Mouse (Mus musculus) heart, embryonic 12.5 days (tissue): ENCODE measurements at regions not wholly inside any gene's neighbourhood (a gene's known extent, or its start where the extent isn't known, plus 50 kb on each side); places are given as distances from the start of the nearest gene placed in this dataset.

Experiments used
- ATAC-seq: fragments of 200-750 bp; cut with Nextera tagmentation; 2 replicates; pipeline ENCODE4 v1.8.0; 2017; ENCODE audit warnings: moderate TSS enrichment, moderate library complexity; ENCODE audit not compliant: insufficient number of reproducible peaks, low FRiP score
- H3K27ac ChIP-seq: fragments of 300-500 bp; sonication (generic); 2 replicates; pipeline ENCODE4 v1.5.1; 2016; ENCODE audit warnings: mild to moderate bottlenecking, moderate library complexity; ENCODE audit not compliant: poor library complexity, severe bottlenecking
- H3K27me3 ChIP-seq: fragments of 300-500 bp; sonication (generic); replicated peaks from 2 replicates; pipeline ENCODE4 v1.6.1; 2016; ENCODE audit warnings: mild to moderate bottlenecking, moderate library complexity
- H3K36me3 ChIP-seq: fragments of 300-500 bp; sonication (generic); 2 replicates; pipeline ENCODE4 v1.6.1; 2016; ENCODE audit warnings: mild to moderate bottlenecking, moderate library complexity
- H3K4me1 ChIP-seq: fragments of 300-500 bp; sonication (generic); replicated peaks from 2 replicates; pipeline ENCODE4 v1.6.1; 2016; ENCODE audit warnings: mild to moderate bottlenecking
- H3K4me2 ChIP-seq: fragments of 300-500 bp; sonication (generic); 2 replicates; pipeline ENCODE4 v1.6.1; 2016; ENCODE audit warnings: mild to moderate bottlenecking, moderate library complexity
- H3K4me3 ChIP-seq: fragments of 300-500 bp; sonication (generic); 2 replicates; pipeline ENCODE4 v1.5.1; 2016; ENCODE audit warnings: mild to moderate bottlenecking
- H3K9ac ChIP-seq: fragments of 300-500 bp; sonication (generic); 2 replicates; pipeline ENCODE4 v1.6.1; 2016; ENCODE audit warnings: mild to moderate bottlenecking, moderate library complexity
- H3K9me3 ChIP-seq: fragments of 300-500 bp; sonication (generic); replicated peaks from 2 replicates; pipeline ENCODE4 v1.6.1; 2016; ENCODE audit warnings: mild to moderate bottlenecking, moderate library complexity
- WGBS: fragments of 180-500 bp; shearing (Covaris S2); methylation state at CpG from one replicate; pipeline ENCODE4 v1.1.7; 2016; 5-methylcytosine and 5-hydroxymethylcytosine counted together

DNA sequence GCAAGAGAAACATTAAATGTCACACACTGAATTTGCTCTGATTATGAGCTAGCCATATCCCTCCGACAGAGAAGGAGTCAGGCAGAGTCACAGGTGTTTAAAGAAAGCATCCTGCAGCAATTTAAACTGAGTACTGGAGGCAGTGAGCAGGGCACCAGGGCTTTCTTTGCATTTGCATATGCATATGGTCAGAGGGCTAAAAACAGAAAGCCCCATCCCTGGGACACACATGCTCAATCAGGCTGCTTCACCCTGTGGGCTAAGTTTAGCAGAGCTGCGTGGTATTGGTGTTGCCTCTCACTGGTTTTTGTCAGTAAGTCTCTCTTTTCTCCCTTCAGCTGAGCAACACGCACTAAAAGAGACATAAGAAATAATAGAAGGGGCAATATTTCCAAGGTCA is 289.9 kb upstream of the Rps6ka3 start:
- Histone ChIP-seq H3K9me3 (no peaks in the 10 kb centered on the region), H3K27ac (no peak overlapping the region), H3K4me2 (no peak overlapping the region), H3K36me3 (no peaks in the 10 kb centered on the region), H3K4me1 (no peaks in the 10 kb centered on the region), H3K4me3 (no peak overlapping the region), H3K9ac (no peak overlapping the region), H3K27me3 (0 out of 2 replicates have a peak, but pooled peaks cover 2% of the 10 kb centered on the region)
- ATAC-seq = no peak
- WGBS = 41% methylated on average over 3 of the region's 3 CpGs

DNA sequence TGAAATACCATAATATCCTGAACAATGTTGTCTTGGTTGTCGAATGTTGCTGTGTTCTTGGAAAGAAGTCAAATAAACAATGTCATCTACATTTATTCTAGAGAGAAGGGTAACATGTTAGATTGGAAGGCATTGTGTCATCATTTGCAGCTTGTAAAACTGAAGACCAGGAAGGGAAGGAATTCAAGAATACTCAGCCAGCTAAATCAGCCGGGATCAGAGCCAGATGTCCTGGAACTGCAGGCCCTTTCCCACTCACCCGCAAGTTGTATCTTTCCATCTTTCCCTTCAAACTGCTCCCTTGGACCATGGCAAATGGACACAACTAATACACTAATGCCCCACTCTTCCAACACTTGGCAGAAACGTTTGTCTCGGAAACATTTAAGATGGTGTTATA is 288.7 kb upstream of the Rps6ka3 start:
- no peaks in the 10 kb centered on the region for H3K9me3 ChIP-seq
- H3K36me3 ChIP-seq = no peaks in the 10 kb centered on the region
- ATAC-seq = no peak
- 51% methylated on average over 5 of the region's 5 CpGs for WGBS
- H3K4me3 ChIP-seq = no peak overlapping the region
- no peak overlapping the region for H3K9ac ChIP-seq
- no peak overlapping the region for H3K4me2 ChIP-seq
- no peak overlapping the region for H3K27ac ChIP-seq
- H3K27me3 ChIP-seq = 0 out of 2 replicates have a peak, but pooled peaks cover 2% of the 10 kb centered on the region
- H3K4me1 ChIP-seq = no peaks in the 10 kb centered on the region

DNA sequence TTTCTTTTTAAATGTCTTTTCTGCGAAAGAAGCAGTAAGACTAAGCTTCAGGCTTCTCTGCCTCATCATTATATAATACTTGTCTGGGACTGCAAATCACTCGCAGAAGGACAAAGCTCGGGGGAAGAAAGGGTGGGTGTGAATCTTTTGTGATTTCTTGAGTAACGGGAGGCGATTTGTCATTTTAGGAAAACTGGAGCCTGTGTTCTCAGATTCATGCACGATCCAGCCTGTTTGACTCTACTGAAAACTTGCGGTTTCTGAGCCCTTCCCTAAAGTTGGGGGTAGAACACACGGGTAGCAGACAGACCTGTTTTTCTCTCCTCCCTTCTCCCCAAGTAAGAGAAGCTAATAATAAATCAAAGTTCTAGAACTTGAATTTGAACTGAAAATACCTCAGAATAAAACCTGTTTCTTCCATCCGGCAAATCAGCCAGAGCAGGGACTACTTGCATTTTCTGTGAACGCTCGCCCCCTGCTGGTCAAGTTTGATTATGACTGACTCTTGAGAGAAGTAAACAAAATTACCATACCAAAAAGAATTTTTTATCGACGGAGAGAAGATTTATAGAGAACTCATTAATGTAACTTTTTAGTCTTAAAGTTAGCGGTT is 288.2 kb upstream of the Rps6ka3 start:
- H3K9ac ChIP-seq = no peak overlapping the region
- WGBS = 37% methylated on average over 14 of the region's 14 CpGs
- no peaks in the 10 kb centered on the region for H3K4me1 ChIP-seq
- H3K4me2 ChIP-seq = 0 out of 2 replicates have a peak overlapping the region, but pooled peaks have one; percentile 10
- H3K27ac ChIP-seq = no peak overlapping the region
- no peaks in the 10 kb centered on the region for H3K36me3 ChIP-seq
- H3K9me3 ChIP-seq = no peaks in the 10 kb centered on the region
- H3K4me3 ChIP-seq = no peak overlapping the region
- no peak for ATAC-seq
- H3K27me3 ChIP-seq = 0 out of 2 replicates have a peak, but pooled peaks cover 2% of the 10 kb centered on the region

DNA sequence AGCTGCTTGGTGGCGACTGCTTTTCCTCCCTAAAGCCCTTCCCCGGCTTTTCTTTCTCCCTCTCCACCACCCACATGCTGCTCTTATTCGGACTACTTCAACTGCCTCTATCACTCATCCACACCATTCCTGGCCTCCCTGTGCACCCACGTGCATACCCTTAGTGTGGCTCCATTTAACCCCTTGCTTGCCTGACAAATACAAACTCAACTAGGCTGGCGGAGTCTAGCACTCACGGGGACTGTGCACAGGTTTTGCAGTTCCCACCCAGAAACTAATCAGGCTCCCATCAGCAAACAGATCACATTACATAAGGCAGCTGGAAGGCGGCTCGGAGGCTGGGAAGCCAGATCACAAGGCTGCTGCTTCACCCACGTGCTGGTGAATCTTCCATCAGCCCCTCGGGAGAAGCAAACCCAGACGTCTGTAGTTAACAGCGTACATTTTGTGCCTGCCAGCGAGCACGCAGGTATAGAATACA is 287.0 kb upstream of the Rps6ka3 start:
- Histone ChIP-seq H3K36me3 (no peaks in the 10 kb centered on the region), H3K27ac (no peak overlapping the region), H3K27me3 (0 out of 2 replicates have a peak, but pooled peaks cover 2% of the 10 kb centered on the region), H3K9ac (no peak overlapping the region), H3K4me1 (no peaks in the 10 kb centered on the region), H3K9me3 (no peaks in the 10 kb centered on the region), H3K4me3 (peak overlapping the region; percentile 21; the same call in 1 of the 2 replicates), H3K4me2 (peak overlapping the region; percentile 58)
- ATAC-seq = no peak
- 25% methylated on average over 14 of the region's 14 CpGs for WGBS

DNA sequence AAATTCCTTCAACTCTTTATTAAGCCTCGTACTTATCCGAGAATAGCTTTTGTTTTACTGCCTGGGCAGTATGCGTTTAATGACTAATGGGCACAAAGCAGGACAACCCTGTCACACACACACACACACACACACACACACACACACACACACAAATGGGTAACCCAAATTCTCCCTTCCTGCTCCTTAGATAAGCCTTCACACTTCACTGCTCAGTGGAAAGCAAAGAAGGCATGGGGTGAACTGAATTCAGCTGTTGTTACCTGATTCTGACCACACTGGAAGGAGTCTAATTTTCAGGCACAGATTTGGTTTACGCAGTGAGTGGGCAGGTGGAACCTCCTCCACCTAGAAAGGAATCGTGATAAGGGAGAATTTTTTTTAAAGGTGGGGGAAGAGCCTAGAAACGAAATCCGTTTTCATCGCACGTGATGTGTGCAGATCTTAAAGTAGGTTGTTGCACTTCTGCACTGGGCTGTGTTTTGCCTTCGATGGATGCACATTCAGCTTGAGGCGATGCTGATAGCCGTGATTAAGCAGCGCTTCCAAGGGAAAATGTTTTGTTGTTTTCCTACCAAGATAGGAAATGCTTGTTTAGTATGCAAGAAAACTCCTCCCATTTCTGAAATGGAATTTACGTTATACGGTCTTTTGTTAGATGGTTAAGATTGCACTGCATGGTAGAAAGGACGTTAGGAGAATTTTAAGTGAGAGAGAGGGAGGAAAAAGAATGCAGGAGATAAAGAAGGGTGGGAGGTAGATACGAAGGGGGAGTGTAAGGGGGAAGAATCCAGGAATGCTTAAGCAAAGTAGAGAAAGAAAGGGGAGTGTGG is 286.2 kb upstream of the Rps6ka3 start:
- H3K9me3 ChIP-seq = no peaks in the 10 kb centered on the region
- no peak for ATAC-seq
- no peaks in the 10 kb centered on the region for H3K4me1 ChIP-seq
- H3K27ac ChIP-seq = no peak overlapping the region
- H3K36me3 ChIP-seq = no peaks in the 10 kb centered on the region
- WGBS = 40% methylated on average over 17 of the region's 17 CpGs
- peak overlapping the region; percentile 58 for H3K4me2 ChIP-seq
- H3K4me3 ChIP-seq = 0 out of 2 replicates have a peak overlapping the region, but pooled peaks have one; percentile 21
- no peak overlapping the region for H3K9ac ChIP-seq
- 0 out of 2 replicates have a peak, but pooled peaks cover 2% of the 10 kb centered on the region for H3K27me3 ChIP-seq

DNA sequence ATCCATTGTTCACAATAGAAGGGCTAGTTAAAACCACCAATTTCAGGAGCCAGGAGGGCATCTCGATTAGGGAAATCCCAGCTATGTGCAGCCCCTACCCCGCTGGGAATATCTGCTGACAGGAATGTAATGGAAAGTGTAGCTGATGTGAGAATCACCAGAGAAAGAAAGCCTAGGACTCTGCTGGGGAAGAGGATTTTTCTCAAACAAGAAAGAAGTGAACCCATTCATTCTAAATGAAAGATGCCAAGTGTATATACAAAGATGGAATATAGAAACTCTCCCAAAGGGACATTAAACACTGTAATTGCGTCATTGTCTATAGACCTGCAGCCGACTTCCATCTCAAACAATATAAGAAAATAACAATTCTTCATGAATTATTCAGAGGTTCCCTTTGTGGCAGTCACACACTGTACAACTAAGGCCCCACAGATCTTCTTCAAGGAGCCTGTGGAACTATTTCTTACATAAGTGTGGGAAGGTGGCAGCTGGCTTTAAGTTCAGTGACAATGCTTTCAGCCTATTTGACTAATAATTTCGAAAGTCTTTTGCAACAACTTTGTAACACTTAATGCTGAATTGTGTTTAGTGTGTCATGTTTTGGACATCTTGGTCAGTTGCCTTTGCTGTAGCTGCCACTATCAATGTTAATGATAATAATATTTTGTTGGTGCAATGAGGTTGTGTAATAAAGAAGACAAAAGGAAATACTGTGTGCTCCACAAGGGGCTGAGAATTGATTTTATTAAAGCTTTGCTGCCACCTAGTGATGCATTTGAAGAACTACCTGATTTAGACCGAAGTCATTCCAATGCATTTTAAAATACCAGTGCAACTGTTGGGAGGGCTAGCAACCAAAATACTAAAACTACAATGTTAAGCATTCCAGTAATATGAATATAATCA is 285.4 kb upstream of the Rps6ka3 start:
- no peak overlapping the region for H3K9ac ChIP-seq
- peak overlapping the region; percentile 58; the same call in 1 of the 2 replicates for H3K4me2 ChIP-seq
- no peaks in the 10 kb centered on the region for H3K9me3 ChIP-seq
- WGBS = 37% methylated on average over 6 of the region's 6 CpGs
- ATAC-seq = no peak
- no peak overlapping the region for H3K27ac ChIP-seq
- H3K36me3 ChIP-seq = no peaks in the 10 kb centered on the region
- H3K4me3 ChIP-seq = no peak overlapping the region
- no peaks in the 10 kb centered on the region for H3K4me1 ChIP-seq
- 0 out of 2 replicates have a peak, but pooled peaks cover 2% of the 10 kb centered on the region for H3K27me3 ChIP-seq

DNA sequence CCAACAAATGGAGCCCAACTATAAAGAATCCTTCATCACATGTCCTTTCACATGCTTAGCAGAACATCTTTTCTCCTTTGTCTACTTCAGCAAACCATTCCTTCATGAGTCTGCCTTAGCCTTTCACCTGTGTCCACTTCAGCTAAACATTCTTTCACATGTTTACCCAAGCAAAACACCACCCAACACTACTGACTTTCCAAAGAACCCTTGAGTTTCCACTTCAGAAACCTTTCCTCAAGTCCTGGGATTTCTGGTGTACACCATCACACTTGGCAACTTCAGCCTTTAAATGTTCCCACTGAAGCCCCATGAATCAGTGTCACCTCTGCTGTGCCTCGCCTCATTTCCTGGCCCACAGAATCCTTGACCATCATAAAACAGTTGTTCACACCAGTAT is 278.2 kb upstream of the Rps6ka3 start:
- Histone ChIP-seq H3K27me3 (no peaks in the 10 kb centered on the region), H3K4me3 (no peak overlapping the region), H3K4me2 (no peak overlapping the region), H3K9me3 (no peaks in the 10 kb centered on the region), H3K4me1 (no peaks in the 10 kb centered on the region), H3K27ac (no peak overlapping the region), H3K9ac (no peak overlapping the region), H3K36me3 (no peaks in the 10 kb centered on the region)
- 63% methylated on average over 1 of the region's 1 CpGs for WGBS
- ATAC-seq = no peak

DNA sequence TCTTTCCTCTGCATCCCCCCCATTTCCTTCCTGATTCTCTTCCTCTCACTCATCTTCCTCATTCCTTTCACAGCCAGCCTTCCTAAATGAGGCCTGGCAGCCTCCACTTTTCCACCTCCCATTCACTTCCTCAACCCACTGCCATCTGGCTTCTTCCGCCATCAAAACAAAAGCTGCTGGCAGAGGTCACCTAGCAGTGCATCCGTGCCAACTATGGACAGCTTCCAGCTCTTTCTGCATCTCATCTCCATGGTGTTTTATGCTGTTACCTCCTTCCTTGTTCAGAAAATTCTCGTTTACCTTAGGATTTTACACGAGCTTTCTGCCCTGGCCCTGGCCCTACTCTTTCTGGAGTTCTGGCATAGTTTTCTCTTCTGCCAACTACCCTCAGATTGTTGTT is 262.9 kb upstream of the Rps6ka3 start:
- Histone ChIP-seq H3K36me3 (no peaks in the 10 kb centered on the region), H3K4me2 (no peak overlapping the region), H3K27me3 (no peaks in the 10 kb centered on the region), H3K9ac (no peak overlapping the region), H3K4me1 (no peaks in the 10 kb centered on the region), H3K4me3 (no peak overlapping the region), H3K27ac (no peak overlapping the region), H3K9me3 (no peaks in the 10 kb centered on the region)
- no peak for ATAC-seq
- 73% methylated on average over 4 of the region's 4 CpGs for WGBS

DNA sequence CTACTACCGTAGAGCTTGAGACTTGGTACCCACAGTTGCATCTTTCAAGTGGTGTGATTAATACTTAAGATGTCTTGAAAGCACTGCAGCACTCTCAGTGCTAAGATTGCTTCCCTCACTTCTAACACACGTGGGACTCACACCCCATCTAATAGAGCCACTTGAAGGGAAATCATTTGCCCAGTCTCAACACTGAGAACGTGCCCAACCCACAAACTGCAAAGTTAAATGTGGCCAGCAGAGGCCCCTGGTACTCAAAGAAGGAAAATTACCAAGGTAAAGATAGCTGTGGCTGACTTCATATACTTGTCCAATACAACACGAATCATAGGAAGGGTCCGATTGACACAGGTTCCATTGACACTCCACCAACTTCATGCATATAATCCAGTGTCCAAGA is 238.4 kb upstream of the Rps6ka3 start:
- no peak overlapping the region for H3K4me3 ChIP-seq
- 57% methylated on average over 5 of the region's 5 CpGs for WGBS
- no peak overlapping the region for H3K4me2 ChIP-seq
- no peak overlapping the region for H3K27ac ChIP-seq
- no peaks in the 10 kb centered on the region for H3K9me3 ChIP-seq
- H3K9ac ChIP-seq = no peak overlapping the region
- no peak for ATAC-seq
- H3K27me3 ChIP-seq = no peaks in the 10 kb centered on the region
- no peaks in the 10 kb centered on the region for H3K4me1 ChIP-seq
- no peaks in the 10 kb centered on the region for H3K36me3 ChIP-seq

DNA sequence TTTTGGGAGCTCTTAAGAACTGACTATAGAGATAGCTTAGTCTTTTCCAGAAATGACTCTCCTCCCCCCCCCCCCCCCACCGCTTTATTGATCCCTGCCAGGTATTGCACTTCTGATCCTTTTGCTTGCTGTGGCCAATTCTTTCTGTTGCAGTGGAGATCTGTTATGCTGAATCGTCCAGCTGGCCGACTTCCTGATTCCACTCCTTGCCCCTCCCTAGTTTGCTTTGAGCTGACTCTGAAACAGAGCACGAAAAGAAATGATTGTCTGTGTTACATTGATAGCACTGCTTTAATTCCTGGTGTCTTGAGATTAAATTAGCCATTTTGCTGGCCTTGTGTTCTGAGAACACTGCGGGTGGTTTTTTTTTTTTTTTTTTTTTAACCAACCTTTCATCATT is 233.5 kb upstream of the Rps6ka3 start:
- Histone ChIP-seq H3K4me3 (no peak overlapping the region), H3K27ac (no peak overlapping the region), H3K9ac (no peak overlapping the region), H3K4me1 (no peaks in the 10 kb centered on the region), H3K36me3 (no peaks in the 10 kb centered on the region), H3K9me3 (no peaks in the 10 kb centered on the region), H3K27me3 (no peaks in the 10 kb centered on the region), H3K4me2 (no peak overlapping the region)
- ATAC-seq = no peak
- WGBS = 60% methylated on average over 5 of the region's 5 CpGs

DNA sequence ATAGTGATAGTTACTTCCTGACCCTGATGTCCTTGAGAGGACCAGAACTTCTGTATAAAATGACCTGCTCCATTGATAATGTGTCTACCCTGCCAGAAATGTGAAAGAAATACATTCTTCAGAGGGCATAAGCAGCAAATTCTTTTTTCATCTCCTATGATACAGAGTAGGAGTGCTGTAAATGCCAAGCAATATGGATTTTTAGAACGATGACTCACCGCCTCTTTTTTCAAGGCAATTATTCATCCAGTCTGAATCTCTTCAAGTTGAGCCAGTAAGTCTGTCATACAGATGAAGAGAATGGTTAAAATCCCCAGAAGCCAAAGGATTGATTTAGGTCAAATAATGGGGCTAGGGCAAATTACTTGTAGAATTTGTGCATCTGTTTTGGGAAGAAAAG is 225.4 kb upstream of the Rps6ka3 start:
- no peaks in the 10 kb centered on the region for H3K27me3 ChIP-seq
- no peaks in the 10 kb centered on the region for H3K9me3 ChIP-seq
- H3K4me2 ChIP-seq = no peak overlapping the region
- no peak overlapping the region for H3K4me3 ChIP-seq
- no peaks in the 10 kb centered on the region for H3K36me3 ChIP-seq
- 82% methylated on average over 2 of the region's 2 CpGs for WGBS
- no peaks in the 10 kb centered on the region for H3K4me1 ChIP-seq
- H3K9ac ChIP-seq = no peak overlapping the region
- no peak for ATAC-seq
- H3K27ac ChIP-seq = no peak overlapping the region
